Mouse (Mus musculus): Measurements from ENCODE around the gene M1ap.

GRCm38 (mm10) chr6:82921426-82922224 is 25.1 kb upstream of the M1ap start:
- TF ChIP-seq CTCF (IDR thresholded peaks at IDR 0.05; ENCODE audit: borderline replicate concordance, control insufficient read depth, extremely low read depth, insufficient read depth, low read length, poor library complexity) = no peak
- TF ChIP-seq POLR2A (IDR thresholded peaks at IDR 0.05; ENCODE audit: control insufficient read depth, extremely low read depth, insufficient read depth, low read length, poor library complexity) = no peak
